Mouse (Mus musculus) CH12.LX (cell line): Measurements from ENCODE around the gene Gas7. TPM values are rescaled to one million over a fixed set of nuclear protein-coding genes. Genes with fewer than 3 reads are reported as not detected.
A peak's percentile ranks its signal among the peaks of the same experiment; 100 is the strongest.

Experiments used
- DNase-seq: peaks from one replicate; pipeline ENCODE4 v3.0.0-alpha.2; 2013; ENCODE audit errors: extremely low read depth
- H3K27ac ChIP-seq: 2 replicates; pipeline ENCODE4 v1.5.1; 2012; ENCODE audit warnings: low read depth, mild to moderate bottlenecking, control low read depth, moderate library complexity; ENCODE audit not compliant: insufficient read depth
- H3K27me3 ChIP-seq: replicated peaks from 2 replicates; pipeline ENCODE3; 2012; ENCODE audit warnings: inconsistent platforms
- H3K36me3 ChIP-seq, 2 experiments: replicated peaks in 1 of 2; 2 replicates each; pipeline versions ENCODE3 to v1.6.1; 2012; ENCODE audit warnings: inconsistent platforms in 1 of 2, low read length in 1 of 2, mild to moderate bottlenecking in 1 of 2, mixed read lengths in 1 of 2, moderate library complexity in 1 of 2; ENCODE audit not compliant: control insufficient read depth in 1 of 2, insufficient read depth in 1 of 2
- H3K4me1 ChIP-seq, 2 experiments: 2 replicates each; pipeline ENCODE4 v1.6.1; 2012; ENCODE audit warnings: inconsistent platforms in 1 of 2, moderate library complexity in 1 of 2; ENCODE audit not compliant: insufficient read depth in 2 of 2, control insufficient read depth in 1 of 2
- H3K4me2 ChIP-seq: 2 replicates; pipeline ENCODE4 v1.6.1; 2012; ENCODE audit warnings: low read depth, mild to moderate bottlenecking, control low read depth; ENCODE audit not compliant: poor library complexity, insufficient read depth, severe bottlenecking
- H3K4me3 ChIP-seq, 3 experiments: fragments of 150-350 bp in 1 of 3; sonication (generic) in 1 of 3; replicated peaks in 1 of 3; 2 replicates each; pipeline versions ENCODE3 to v1.5.1; 2011 to 2012; ENCODE audit warnings: low read depth in 2 of 3, low read length in 2 of 3, mild to moderate bottlenecking in 2 of 3, moderate library complexity in 2 of 3, control low read depth in 1 of 3, improper control_type of control experiment in 1 of 3, inconsistent platforms in 1 of 3, mixed read lengths in 1 of 3; ENCODE audit not compliant: poor library complexity in 1 of 3
- H3K79me2 ChIP-seq: replicated peaks from 2 replicates; pipeline ENCODE4 v1.6.1; 2012; ENCODE audit warnings: mild to moderate bottlenecking, moderate library complexity; ENCODE audit not compliant: control insufficient read depth, poor library complexity, insufficient read depth, severe bottlenecking; ENCODE audit errors: extremely low read depth
- H3K9ac ChIP-seq: 2 replicates; pipeline ENCODE4 v1.6.1; 2012; ENCODE audit warnings: low read depth, mild to moderate bottlenecking, control low read depth, moderate library complexity; ENCODE audit not compliant: insufficient read depth
- H3K9me3 ChIP-seq: replicated peaks from 2 replicates; pipeline ENCODE3; 2012; ENCODE audit warnings: low read length, inconsistent platforms, mixed read lengths
- BHLHE40 ChIP-seq: IDR thresholded peaks from 2 replicates; pipeline ENCODE4 v1.6.1; 2011; ENCODE audit warnings: mild to moderate bottlenecking, low read depth, low read length, improper control_type of control experiment
- CHD1 ChIP-seq: IDR thresholded peaks from 2 replicates; pipeline ENCODE4 v1.6.1; 2012; ENCODE audit warnings: low read depth, low read length, improper control_type of control experiment, inconsistent platforms
- ELF1 ChIP-seq: IDR thresholded peaks from 2 replicates; pipeline ENCODE4 v1.6.1; 2014; ENCODE audit warnings: low read depth, mild to moderate bottlenecking, inconsistent platforms, low read length, improper control_type of control experiment
- EP300 ChIP-seq: IDR thresholded peaks from 2 replicates; pipeline ENCODE4 v1.6.1; 2011; ENCODE audit warnings: low read length, improper control_type of control experiment
- ETS1 ChIP-seq: conservative IDR thresholded peaks from 2 replicates; pipeline ENCODE4 v1.6.1; 2012; ENCODE audit warnings: low read depth, mild to moderate bottlenecking, inconsistent platforms, low read length, improper control_type of control experiment, moderate library complexity
- GABPA ChIP-seq: IDR thresholded peaks from 2 replicates; pipeline ENCODE4 v1.6.1; 2012; ENCODE audit warnings: low read depth, low read length, improper control_type of control experiment, inconsistent platforms; ENCODE audit not compliant: insufficient replicate concordance
- HCFC1 ChIP-seq: IDR thresholded peaks from 2 replicates; pipeline ENCODE4 v1.6.1; 2012; ENCODE audit warnings: low read depth, mild to moderate bottlenecking, inconsistent platforms, low read length, improper control_type of control experiment
- KAT2A ChIP-seq: IDR thresholded peaks from 2 replicates; pipeline ENCODE4 v1.6.1; 2012; ENCODE audit warnings: low read length, improper control_type of control experiment, inconsistent platforms; ENCODE audit not compliant: insufficient replicate concordance
- MAZ ChIP-seq: IDR thresholded peaks from 2 replicates; pipeline ENCODE4 v1.6.1; 2012; ENCODE audit warnings: low read depth, mild to moderate bottlenecking, inconsistent platforms, low read length, improper control_type of control experiment, moderate library complexity
- MXI1 ChIP-seq: IDR thresholded peaks from 2 replicates; pipeline ENCODE4 v1.6.1; 2011; ENCODE audit warnings: mild to moderate bottlenecking, low read depth, low read length, improper control_type of control experiment
- NELFE ChIP-seq: IDR thresholded peaks from 2 replicates; pipeline ENCODE4 v1.6.1; 2011; ENCODE audit warnings: low read depth, low read length, improper control_type of control experiment
- NRF1 ChIP-seq: IDR thresholded peaks from 2 replicates; pipeline ENCODE4 v1.6.1; 2014; ENCODE audit warnings: low read depth, mild to moderate bottlenecking, inconsistent platforms, low read length, improper control_type of control experiment, moderate library complexity
- POLR2A ChIP-seq: IDR thresholded peaks from 2 replicates; pipeline ENCODE4 v1.6.1; 2011; ENCODE audit warnings: low read depth, mild to moderate bottlenecking, improper control_type of control experiment, low read length
- POLR2AphosphoS2 ChIP-seq: IDR thresholded peaks from 2 replicates; pipeline ENCODE4 v1.6.1; 2011; ENCODE audit warnings: low read depth, low read length, improper control_type of control experiment
- RAD21 ChIP-seq: IDR thresholded peaks from 2 replicates; pipeline ENCODE4 v1.6.1; 2011; ENCODE audit warnings: low read depth, mild to moderate bottlenecking, low read length, improper control_type of control experiment, moderate library complexity
- RCOR1 ChIP-seq: conservative IDR thresholded peaks from 2 replicates; pipeline ENCODE4 v1.6.1; 2012; ENCODE audit warnings: low read depth, mild to moderate bottlenecking, inconsistent platforms, low read length, improper control_type of control experiment
- SIN3A ChIP-seq: IDR thresholded peaks from 2 replicates; pipeline ENCODE4 v1.6.1; 2012; ENCODE audit warnings: low read length, improper control_type of control experiment, inconsistent platforms
- SMC3 ChIP-seq: IDR thresholded peaks from 2 replicates; pipeline ENCODE4 v1.6.1; 2011; ENCODE audit warnings: low read depth, low read length, improper control_type of control experiment
- TCF12 ChIP-seq: IDR thresholded peaks from 2 replicates; pipeline ENCODE4 v1.6.1; 2014; ENCODE audit warnings: low read depth, mild to moderate bottlenecking, inconsistent platforms, low read length, improper control_type of control experiment
- UBTF ChIP-seq: IDR thresholded peaks from 2 replicates; pipeline ENCODE4 v1.6.1; 2012; ENCODE audit warnings: low read depth, mild to moderate bottlenecking, inconsistent platforms, low read length, improper control_type of control experiment, moderate library complexity
- USF1 ChIP-seq: IDR thresholded peaks from 2 replicates; pipeline ENCODE4 v1.6.1; 2014; ENCODE audit warnings: low read depth, mild to moderate bottlenecking, inconsistent platforms, low read length, improper control_type of control experiment
- ZC3H11A ChIP-seq: IDR thresholded peaks from 2 replicates; pipeline ENCODE4 v1.6.1; 2012; ENCODE audit warnings: low read depth, mild to moderate bottlenecking, inconsistent platforms, low read length, improper control_type of control experiment
- ZMIZ1 ChIP-seq: IDR thresholded peaks from 2 replicates; pipeline ENCODE4 v1.6.1; 2012; ENCODE audit warnings: low read depth, mild to moderate bottlenecking, inconsistent platforms, low read length, improper control_type of control experiment
- ZNF384 ChIP-seq: IDR thresholded peaks from 2 replicates; pipeline ENCODE4 v1.6.1; 2012; ENCODE audit warnings: low read depth, low read length, improper control_type of control experiment, inconsistent platforms
- dilution Hi-C: fragments of 300-500 bp; cut with MboI; formaldehyde crosslinking; loops from 2 replicates; pipeline ENCODE4 v1.14.3; 2020; ENCODE audit warnings: low sequenced_read_pairs; ENCODE audit not compliant: extremely low pct_unique_long_range_greater_than_20kb, extremely low pct_ligation_motif_present
- in situ Hi-C: fragments of 300-500 bp; cut with MboI; formaldehyde crosslinking; loops from 3 replicates; pipeline ENCODE4 v1.14.3; 2019; ENCODE audit warnings: low sequenced_read_pairs, low pct_ligation_motif_present, low pct_unique_long_range_greater_than_20kb, mixed read lengths
- polyA plus RNA-seq: library from polyadenylated mRNA; unstranded; fragments of >175 nt; gene quantifications from 2 replicates; pipeline ENCODE4 v1.2.1, GENCODE M21; 2012; ENCODE audit warnings: low read depth; ENCODE audit not compliant: insufficient read length
- total RNA-seq, 2 experiments: library from RNA; depleted of rRNA; stranded (reverse); fragments of 300-350 nt in 1 of 2; fragments of >200 nt in 1 of 2; gene quantifications; 2 replicates each; pipeline ENCODE4 v1.2.3; 2012 to 2014

Gene Gas7
- total and polyA plus RNA-seq, 3 experiments, result 7.0 to 20.8 (median 7.0) TPM

DNA sequence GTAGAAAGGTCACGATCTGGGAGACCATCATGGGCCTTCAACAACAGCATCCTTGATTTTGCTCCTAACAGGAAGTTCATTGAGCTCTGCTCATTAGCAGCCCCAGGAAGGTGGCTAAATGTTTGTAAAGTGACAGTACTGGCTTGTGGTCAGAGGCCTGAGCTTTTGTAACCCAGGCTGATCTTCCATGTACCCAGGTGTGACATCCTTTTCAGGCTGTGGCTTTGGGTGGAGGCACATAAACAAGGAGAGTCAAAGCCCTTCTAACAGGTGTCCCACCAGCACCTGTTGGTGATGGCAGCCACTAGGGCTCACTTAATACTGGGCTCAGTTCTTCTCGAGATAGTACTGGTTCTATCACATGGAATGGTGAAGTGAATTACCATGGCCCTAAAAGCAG is 67.4 kb downstream of the Gas7 start:
- no peak overlapping the region for H3K4me2 ChIP-seq
- no peak overlapping the region for H3K27ac ChIP-seq
- H3K9me3 ChIP-seq, result peaks cover 5% of the 10 kb centered on the region
- no peaks in the 10 kb centered on the region for H3K36me3 ChIP-seq
- H3K9ac ChIP-seq, result no peak overlapping the region
- in situ Hi-C loops (no loop called here), dilution Hi-C loops (no loop called here)
- no peak for TF ChIP-seq POLR2AphosphoS2
- TF ChIP-seq ETS1, result no peak
- peak; percentile 44; the same call in 1 of the 2 replicates for TF ChIP-seq TCF12
- no peak for TF ChIP-seq SMC3
- TF ChIP-seq RAD21, result no peak
- no peak for TF ChIP-seq ZMIZ1
- no peak for TF ChIP-seq EP300
- no peak for TF ChIP-seq MXI1
- no peaks in the 10 kb centered on the region for H3K79me2 ChIP-seq
- no peak for DNase-seq
- H3K4me3 ChIP-seq, result no peak overlapping the region
- peaks cover 12 to 46% of the 10 kb centered on the region in 2 experiments; a peak in 3 of 4 replicates for H3K4me1 ChIP-seq
- no peaks in the 10 kb centered on the region for H3K27me3 ChIP-seq

DNA sequence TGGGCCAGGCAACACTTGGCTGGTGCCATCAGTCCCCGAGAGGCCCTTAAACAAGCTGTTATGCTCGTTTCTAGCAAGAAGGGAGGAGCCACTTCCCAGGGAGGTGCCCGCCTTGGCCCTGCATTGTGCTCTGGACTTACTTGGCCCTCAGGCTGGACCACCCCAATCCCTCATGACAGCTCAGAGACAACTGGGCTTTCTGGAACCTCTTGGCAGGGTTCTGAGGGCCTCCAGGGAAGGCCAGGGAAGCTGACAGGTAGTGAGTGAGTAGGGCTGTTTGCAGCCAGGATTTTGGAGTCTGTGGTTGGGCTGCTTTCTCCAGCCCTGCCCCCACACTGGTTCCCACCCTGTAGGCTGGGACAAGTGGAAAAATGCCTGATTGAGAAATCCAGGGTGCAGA is 68.6 kb downstream of the Gas7 start:
- peaks cover 12 to 46% of the 10 kb centered on the region in 2 experiments; a peak in 3 of 4 replicates for H3K4me1 ChIP-seq
- H3K27ac ChIP-seq, result no peak overlapping the region
- no peaks in the 10 kb centered on the region for H3K79me2 ChIP-seq
- H3K9me3 ChIP-seq, result peaks cover 1% of the 10 kb centered on the region
- TF ChIP-seq HCFC1 (no peak), MAZ (no peak)
- DNase-seq, result no peak
- dilution Hi-C loops (no loop called here), in situ Hi-C loops (no loop called here)
- no peak overlapping the region for H3K4me2 ChIP-seq
- no peak overlapping the region for H3K9ac ChIP-seq
- no peaks in the 10 kb centered on the region for H3K27me3 ChIP-seq
- H3K36me3 ChIP-seq, result no peaks in the 10 kb centered on the region
- no peak overlapping the region for H3K4me3 ChIP-seq

DNA sequence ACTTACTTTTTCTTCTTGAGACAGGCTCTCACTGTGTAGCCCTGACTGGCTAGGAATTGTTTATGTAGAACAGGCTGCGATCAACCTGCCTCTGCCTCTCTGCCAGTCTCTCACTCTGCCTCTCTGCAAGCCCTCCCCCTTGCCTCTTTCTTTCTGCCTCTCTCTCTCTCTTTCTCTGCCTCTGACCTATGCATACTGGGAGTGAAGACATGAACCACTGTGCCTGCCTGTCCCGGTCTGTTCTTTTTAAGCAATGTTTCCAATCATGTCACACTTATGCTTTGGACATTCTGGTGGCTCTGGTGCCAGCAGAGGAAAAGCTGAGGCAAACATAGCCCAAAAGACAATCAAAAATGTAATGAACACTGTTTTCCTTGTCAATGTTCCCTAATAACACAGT is 69.5 kb downstream of the Gas7 start:
- no peaks in the 10 kb centered on the region for H3K36me3 ChIP-seq
- no peak for TF ChIP-seq SMC3
- TF ChIP-seq UBTF, result no peak
- TF ChIP-seq POLR2A, result no peak
- no peak for TF ChIP-seq GABPA
- TF ChIP-seq NELFE, result no peak
- no peak for TF ChIP-seq MXI1
- no peak for TF ChIP-seq ZNF384
- TF ChIP-seq CHD1, result no peak
- TF ChIP-seq KAT2A, result no peak
- no peak for TF ChIP-seq USF1
- no peak for TF ChIP-seq RAD21
- no peak for TF ChIP-seq BHLHE40
- TF ChIP-seq NRF1, result no peak
- TF ChIP-seq SIN3A, result no peak
- no peak for TF ChIP-seq TCF12
- no peak for TF ChIP-seq ELF1
- no peak for TF ChIP-seq ZC3H11A
- TF ChIP-seq MAZ, result no peak
- TF ChIP-seq RCOR1, result no peak
- TF ChIP-seq, all 38 proteins: peak for 0
- Histone ChIP-seq H3K9ac (no peak overlapping the region), H3K27me3 (no peaks in the 10 kb centered on the region), H3K4me3 (no peak overlapping the region), H3K9me3 (peaks cover 2% of the 10 kb centered on the region), H3K4me2 (no peak overlapping the region), H3K79me2 (no peaks in the 10 kb centered on the region), H3K27ac (no peak overlapping the region), H3K4me1 (peaks cover 12 to 51% of the 10 kb centered on the region in 2 experiments; a peak in 3 of 4 replicates)
- in situ Hi-C loops, result no loop called here
- dilution Hi-C loops, result no loop called here
- no peak for DNase-seq
